Mouse (Mus musculus) heart, postnatal 0 days (tissue): ENCODE results near the gene Ntn5. TPM values are rescaled to one million over a fixed set of nuclear protein-coding genes. Genes with fewer than 3 reads are reported as not detected.

Source experiments
- ATAC-seq: fragments of 200-750 bp; cut with Nextera tagmentation; 2 replicates; pipeline ENCODE4 v1.8.0; 2017; ENCODE audit warnings: low read depth, moderate number of reproducible peaks, moderate library complexity; ENCODE audit not compliant: insufficient read depth
- DNase-seq: peaks from one replicate; pipeline ENCODE4 v3.0.0-alpha.2; 2016; ENCODE audit warnings: low spot score
- H3K27ac ChIP-seq: fragments of 300-500 bp; sonication (generic); 2 replicates; pipeline ENCODE4 v1.5.1; 2014; ENCODE audit warnings: low read depth, mild to moderate bottlenecking
- H3K27me3 ChIP-seq: fragments of 300-500 bp; sonication (generic); 2 replicates; pipeline ENCODE4 v1.6.1; 2014; ENCODE audit warnings: low read length, mixed read lengths; ENCODE audit not compliant: control insufficient read depth, insufficient read depth
- H3K36me3 ChIP-seq: fragments of 300-500 bp; sonication (generic); replicated peaks from 2 replicates; pipeline ENCODE4 v1.6.1; 2014; ENCODE audit warnings: low read length, mixed read lengths; ENCODE audit not compliant: control insufficient read depth, insufficient read depth
- H3K4me1 ChIP-seq: fragments of 300-500 bp; sonication (generic); 2 replicates; pipeline ENCODE4 v1.6.1; 2014; ENCODE audit warnings: antibody characterized with exemption; ENCODE audit not compliant: control insufficient read depth, insufficient read depth
- H3K4me2 ChIP-seq: fragments of 300-500 bp; sonication (generic); 2 replicates; pipeline ENCODE4 v1.6.1; 2014; ENCODE audit warnings: low read depth, mild to moderate bottlenecking, low read length, moderate library complexity
- H3K4me3 ChIP-seq: fragments of 300-500 bp; sonication (generic); 2 replicates; pipeline ENCODE4 v1.5.1; 2014; ENCODE audit warnings: low read depth, low read length
- H3K9ac ChIP-seq: fragments of 300-500 bp; sonication (generic); replicated peaks from 2 replicates; pipeline ENCODE4 v1.6.1; 2014; ENCODE audit warnings: low read depth, low read length, mixed read lengths
- H3K9me3 ChIP-seq: fragments of 300-500 bp; sonication (generic); replicated peaks from 2 replicates; pipeline ENCODE4 v1.6.1; 2016; ENCODE audit warnings: low read length; ENCODE audit not compliant: control insufficient read depth
- CTCF ChIP-seq: IDR thresholded peaks from 2 replicates; pipeline ENCODE4 v1.5.1; 2016; ENCODE audit warnings: antibody characterized with exemption, control low read depth, low read depth
- EP300 ChIP-seq: IDR thresholded peaks from 2 replicates; pipeline ENCODE4 v1.6.1; 2016; ENCODE audit warnings: antibody characterized with exemption, low read depth
- WGBS: fragments of 180-500 bp; shearing (Covaris S2); extraction: QIAGEN DNeasy Blood & Tissue Kit; methylation state at CpG from one replicate; pipeline ENCODE4 v1.1.7; 2014; 5-methylcytosine and 5-hydroxymethylcytosine counted together
- polyA plus RNA-seq: library from polyadenylated mRNA; unstranded; fragments of >200 nt; fragmentation: Nextera tagmentation; extraction: Ambion mirVana; gene quantifications from 2 replicates; pipeline ENCODE4 v1.2.1, GENCODE M21; 2015
- total RNA-seq: library from RNA; depleted of rRNA; stranded (reverse); fragments of >200 nt; gene quantifications from 2 replicates; pipeline ENCODE4 v1.2.3, GENCODE M21; 2014; ENCODE audit warnings: low replicate concordance

The Ntn5 gene
- total and polyA plus RNA-seq, 2 experiments from 2014 or later: not detected

GRCm38 (mm10) chr7:45638623-45639401 lies 45.0 kb upstream of the Ntn5 start:
- WGBS: 38% methylated on average over 29 of the region's 29 CpGs
- H3K36me3 ChIP-seq: peaks cover 18% of the 10 kb centered on the region
- DNase-seq: peak; percentile 97
- no peak overlapping the region for H3K9ac ChIP-seq
- TF ChIP-seq CTCF (no peak), EP300 (no peak)
- no peaks in the 10 kb centered on the region for H3K27me3 ChIP-seq
- H3K27ac ChIP-seq: no peak overlapping the region
- H3K4me2 ChIP-seq: peak overlapping the region; percentile 4; the same call in 1 of the 2 replicates
- H3K4me1 ChIP-seq: peaks cover 40% of the 10 kb centered on the region
- ATAC-seq: peak; percentile 80
- H3K4me3 ChIP-seq: no peak overlapping the region; the same call in 1 of the 2 replicates
- no peaks in the 10 kb centered on the region for H3K9me3 ChIP-seq

GRCm38 (mm10) chr7:45639561-45640027 lies 44.2 kb upstream of the Ntn5 start, which contains the start of gene Mamstr:
TSS of gene Mamstr (plus strand) at chr7:45639977.
- Histone ChIP-seq H3K4me1 (peaks cover 40% of the 10 kb centered on the region), H3K4me3 (no peak within 1 kb of the TSS), H3K27ac (peak within 1 kb of the TSS; percentile 76), H3K9ac (no peak within 1 kb of the TSS), H3K9me3 (no peaks in the 10 kb centered on the region), H3K4me2 (no peak within 1 kb of the TSS), H3K27me3 (no peaks in the 10 kb centered on the region), H3K36me3 (peaks cover 17% of the 10 kb centered on the region)
- no peak for DNase-seq
- no peak for ATAC-seq
- WGBS: 41% methylated on average over 17 of the region's 19 CpGs
- TF ChIP-seq EP300: no peak
- TF ChIP-seq CTCF: no peak

GRCm38 (mm10) chr7:45640191-45640957 lies 43.4 kb upstream of the Ntn5 start:
- DNase-seq (no peak), ATAC-seq (no peak)
- Histone ChIP-seq H3K36me3 (peaks cover 21% of the 10 kb centered on the region), H3K27ac (peak overlapping the region; percentile 76), H3K4me1 (peaks cover 40% of the 10 kb centered on the region), H3K4me2 (no peak overlapping the region), H3K4me3 (no peak overlapping the region), H3K9ac (no peak overlapping the region), H3K9me3 (no peaks in the 10 kb centered on the region), H3K27me3 (no peaks in the 10 kb centered on the region)
- TF ChIP-seq CTCF (no peak), EP300 (no peak)
- 76% methylated on average over 19 of the region's 19 CpGs for WGBS

- Histone ChIP-seq H3K4me1 (peaks cover 40% of the 10 kb centered on the region), H3K4me2 (peak overlapping the region; percentile 66), H3K27ac (peak overlapping the region; percentile 76), H3K9ac (peak overlapping the region; percentile 47), H3K9me3 (no peaks in the 10 kb centered on the region), H3K27me3 (no peaks in the 10 kb centered on the region), H3K4me3 (peak overlapping the region; percentile 29), H3K36me3 (peaks cover 17% of the 10 kb centered on the region)
- TF ChIP-seq EP300: no peak
- TF ChIP-seq CTCF: no peak
- DNase-seq: peak; percentile 76
- peak; percentile 37 for ATAC-seq
- 35% methylated on average over 15 of the region's 17 CpGs for WGBS
Measured at GRCm38 (mm10) chr7:45641391-45642040, 42.3 kb upstream of the Ntn5 start.

GRCm38 (mm10) chr7:45642083-45642482 lies 41.7 kb upstream of the Ntn5 start:
- no peaks in the 10 kb centered on the region for H3K9me3 ChIP-seq
- no peaks in the 10 kb centered on the region for H3K27me3 ChIP-seq
- ATAC-seq (no peak), DNase-seq (no peak)
- peaks cover 11% of the 10 kb centered on the region for H3K36me3 ChIP-seq
- TF ChIP-seq EP300: no peak
- TF ChIP-seq CTCF: no peak
- peak overlapping the region; percentile 29 for H3K4me3 ChIP-seq
- H3K4me1 ChIP-seq: peaks cover 40% of the 10 kb centered on the region
- peak overlapping the region; percentile 76 for H3K27ac ChIP-seq
- H3K9ac ChIP-seq: peak overlapping the region; percentile 47; the same call in 1 of the 2 replicates
- peak overlapping the region; percentile 66 for H3K4me2 ChIP-seq
- WGBS: 47% methylated on average over 5 of the region's 5 CpGs
